Mouse (Mus musculus): ENCODE data around the gene Actl6b. TPM values are rescaled to one million over a fixed set of nuclear protein-coding genes. Genes with fewer than 3 reads are reported as not detected.

Actl6b gene
- polyA plus RNA-seq, 1 experiment from 2014 or later: 256 TPM

GRCm38 (mm10) chr5:137598100-137598826 lies 44.9 kb downstream of the Actl6b start:
- H3K27ac ChIP-seq: no peak overlapping the region
- ATAC-seq (ENCODE audit: low FRiP score): no peak
- no peak overlapping the region for H3K4me3 ChIP-seq
- no peaks in the 10 kb centered on the region for H3K9me3 ChIP-seq
- H3K27me3 ChIP-seq: no peaks in the 10 kb centered on the region
- no peak overlapping the region for H3K4me2 ChIP-seq
- WGBS: 85% methylated on average over 2 of the region's 2 CpGs
- H3K4me1 ChIP-seq (replicated peaks): peaks cover 31% of the 10 kb centered on the region
- peaks cover 18% of the 10 kb centered on the region for H3K36me3 ChIP-seq
- H3K9ac ChIP-seq: no peak overlapping the region

GRCm38 (mm10) chr5:137599600-137599999 lies 46.3 kb downstream of the Actl6b start:
- 69% methylated on average over 9 of the region's 9 CpGs for WGBS
- Histone ChIP-seq H3K27ac (0 out of 2 replicates have a peak overlapping the region, but pooled peaks have one; percentile 88), H3K9me3 (no peaks in the 10 kb centered on the region), H3K27me3 (no peaks in the 10 kb centered on the region), H3K36me3 (peaks cover 18% of the 10 kb centered on the region), H3K4me2 (peak overlapping the region; percentile 97), H3K4me3 (peak overlapping the region; percentile 77), H3K4me1 (replicated peaks) (peaks cover 32% of the 10 kb centered on the region), H3K9ac (peak overlapping the region; percentile 91)
- ATAC-seq (ENCODE audit: low FRiP score): no peak

- Histone ChIP-seq H3K9me3 (no peaks in the 10 kb centered on the region), H3K4me3 (peak overlapping the region; percentile 77), H3K27ac (peak overlapping the region; percentile 88), H3K9ac (peak overlapping the region; percentile 91), H3K4me1 (replicated peaks) (peaks cover 32% of the 10 kb centered on the region), H3K4me2 (peak overlapping the region; percentile 97), H3K36me3 (peaks cover 15% of the 10 kb centered on the region), H3K27me3 (no peaks in the 10 kb centered on the region)
- no peak; the same call in 1 of the 2 replicates for ATAC-seq (ENCODE audit: low FRiP score)
- WGBS: 4% methylated on average over 19 of the region's 19 CpGs
Observed at GRCm38 (mm10) chr5:137600281-137600618, 46.9 kb downstream of the Actl6b start.

GRCm38 (mm10) chr5:137600619-137601364 lies 47.5 kb downstream of the Actl6b start, which contains the start of gene Mospd3:
Gene Mospd3 (minus strand): TSS chr5:137601058.
- Histone ChIP-seq H3K4me3 (peak within 1 kb of the TSS; percentile 77), H3K36me3 (peaks cover 15% of the 10 kb centered on the region), H3K27me3 (no peaks in the 10 kb centered on the region), H3K9me3 (no peaks in the 10 kb centered on the region), H3K27ac (peak within 1 kb of the TSS; percentile 88), H3K9ac (peak within 1 kb of the TSS; percentile 91), H3K4me1 (replicated peaks) (peaks cover 32% of the 10 kb centered on the region), H3K4me2 (peak within 1 kb of the TSS; percentile 97)
- WGBS: under 1% methylated on average over 41 of the region's 41 CpGs
- peak; percentile 97 for ATAC-seq (ENCODE audit: low FRiP score)

GRCm38 (mm10) chr5:137601365-137601729 lies 48.0 kb downstream of the Actl6b start:
- under 1% methylated on average over 22 of the region's 22 CpGs for WGBS
- Histone ChIP-seq H3K4me1 (replicated peaks) (peaks cover 32% of the 10 kb centered on the region), H3K9ac (peak overlapping the region; percentile 59), H3K36me3 (peaks cover 15% of the 10 kb centered on the region), H3K4me2 (peak overlapping the region; percentile 65), H3K27ac (no peak overlapping the region), H3K9me3 (no peaks in the 10 kb centered on the region), H3K27me3 (no peaks in the 10 kb centered on the region), H3K4me3 (peak overlapping the region; percentile 77)
- no peak for ATAC-seq (ENCODE audit: low FRiP score)

GRCm38 (mm10) chr5:137607860-137608653 lies 54.7 kb downstream of the Actl6b start:
- Histone ChIP-seq H3K4me3 (peak overlapping the region; percentile 12; the same call in 1 of the 2 replicates), H3K27ac (no peak overlapping the region), H3K4me1 (replicated peaks) (peaks cover 43% of the 10 kb centered on the region), H3K36me3 (no peaks in the 10 kb centered on the region), H3K9me3 (no peaks in the 10 kb centered on the region), H3K27me3 (peaks cover 28% of the 10 kb centered on the region), H3K4me2 (peak overlapping the region; percentile 40), H3K9ac (peak overlapping the region; percentile 55)
- no peak for ATAC-seq (ENCODE audit: low FRiP score)
- 16% methylated on average over 26 of the region's 26 CpGs for WGBS

GRCm38 (mm10) chr5:137608654-137609190 lies 55.4 kb downstream of the Actl6b start:
- no peak for ATAC-seq (ENCODE audit: low FRiP score)
- no peaks in the 10 kb centered on the region for H3K9me3 ChIP-seq
- peaks cover 28% of the 10 kb centered on the region for H3K27me3 ChIP-seq
- H3K27ac ChIP-seq: no peak overlapping the region
- 17% methylated on average over 23 of the region's 23 CpGs for WGBS
- peak overlapping the region; percentile 40 for H3K4me2 ChIP-seq
- no peaks in the 10 kb centered on the region for H3K36me3 ChIP-seq
- peak overlapping the region; percentile 55; the same call in 1 of the 2 replicates for H3K9ac ChIP-seq
- peak overlapping the region; percentile 12; the same call in 1 of the 2 replicates for H3K4me3 ChIP-seq
- peaks cover 40% of the 10 kb centered on the region for H3K4me1 ChIP-seq (replicated peaks)

- H3K4me3 ChIP-seq: no peak overlapping the region
- peaks cover 28% of the 10 kb centered on the region for H3K27me3 ChIP-seq
- H3K36me3 ChIP-seq: no peaks in the 10 kb centered on the region
- no peak for ATAC-seq (ENCODE audit: low FRiP score)
- peaks cover 40% of the 10 kb centered on the region for H3K4me1 ChIP-seq (replicated peaks)
- no peak overlapping the region for H3K4me2 ChIP-seq
- H3K9ac ChIP-seq: no peak overlapping the region
- H3K9me3 ChIP-seq: no peaks in the 10 kb centered on the region
- WGBS: 59% methylated on average over 3 of the region's 3 CpGs
- no peak overlapping the region for H3K27ac ChIP-seq
Observed at GRCm38 (mm10) chr5:137609292-137609691, 56.0 kb downstream of the Actl6b start.

GRCm38 (mm10) chr5:137610056-137610455 lies 56.7 kb downstream of the Actl6b start:
- WGBS: 73% methylated on average over 4 of the region's 4 CpGs
- Histone ChIP-seq H3K9ac (no peak overlapping the region), H3K9me3 (no peaks in the 10 kb centered on the region), H3K27ac (no peak overlapping the region), H3K4me2 (no peak overlapping the region; the same call in 1 of the 2 replicates), H3K4me1 (replicated peaks) (peaks cover 40% of the 10 kb centered on the region), H3K27me3 (peaks cover 28% of the 10 kb centered on the region), H3K4me3 (no peak overlapping the region), H3K36me3 (no peaks in the 10 kb centered on the region)
- no peak for ATAC-seq (ENCODE audit: low FRiP score)

- H3K4me3 ChIP-seq: no peak overlapping the region
- WGBS: 19% methylated on average over 11 of the region's 12 CpGs
- peaks cover 40% of the 10 kb centered on the region for H3K4me1 ChIP-seq (replicated peaks)
- H3K4me2 ChIP-seq: peak overlapping the region; percentile 21
- no peaks in the 10 kb centered on the region for H3K9me3 ChIP-seq
- H3K9ac ChIP-seq: no peak overlapping the region
- H3K36me3 ChIP-seq: no peaks in the 10 kb centered on the region
- H3K27me3 ChIP-seq: peaks cover 28% of the 10 kb centered on the region
- H3K27ac ChIP-seq: peak overlapping the region; percentile 48; the same call in 1 of the 2 replicates
- no peak for ATAC-seq (ENCODE audit: low FRiP score)
Observed at GRCm38 (mm10) chr5:137610548-137611244, 57.4 kb downstream of the Actl6b start.

GRCm38 (mm10) chr5:137611245-137611602 lies 57.9 kb downstream of the Actl6b start:
- Histone ChIP-seq H3K4me3 (no peak overlapping the region), H3K27me3 (peaks cover 28% of the 10 kb centered on the region), H3K27ac (peak overlapping the region; percentile 48; the same call in 1 of the 2 replicates), H3K9ac (no peak overlapping the region), H3K4me2 (peak overlapping the region; percentile 21; the same call in 1 of the 2 replicates), H3K4me1 (replicated peaks) (peaks cover 40% of the 10 kb centered on the region), H3K9me3 (no peaks in the 10 kb centered on the region), H3K36me3 (no peaks in the 10 kb centered on the region)
- no peak for ATAC-seq (ENCODE audit: low FRiP score)
- 24% methylated on average over 6 of the region's 6 CpGs for WGBS
